Mouse (Mus musculus) MEL (cell line): ENCODE results near the gene Tex36. TPM values are rescaled to one million over a fixed set of nuclear protein-coding genes. Genes with fewer than 3 reads are reported as not detected.
A peak's percentile ranks its signal among the peaks of the same experiment; 100 is the strongest.

Experiments
- DNase-seq: peaks from one replicate; pipeline ENCODE4 v3.0.0; 2011; ENCODE audit warnings: low read depth, low spot score
- H3K27ac ChIP-seq: 2 replicates; pipeline ENCODE4 v1.5.1; 2012; ENCODE audit warnings: low read depth, mild to moderate bottlenecking, control low read depth, low read length, moderate library complexity; ENCODE audit not compliant: control insufficient read depth
- H3K27me3 ChIP-seq, 2 experiments: fragments of 150-350 bp in 1 of 2; sonication (generic) in 1 of 2; 2 replicates each; pipeline ENCODE4 v1.6.1; 2012; ENCODE audit warnings: low read length in 2 of 2, mild to moderate bottlenecking in 2 of 2, improper control_type of control experiment in 1 of 2, moderate library complexity in 1 of 2; ENCODE audit not compliant: insufficient read depth in 2 of 2, control insufficient read depth in 1 of 2
- H3K36me3 ChIP-seq, 2 experiments: 2 replicates each; pipeline ENCODE4 v1.6.1; 2012 to 2014; ENCODE audit warnings: low read length in 2 of 2, improper control_type of control experiment in 1 of 2, inconsistent platforms in 1 of 2, mild to moderate bottlenecking in 1 of 2; ENCODE audit not compliant: insufficient read depth in 2 of 2, control insufficient read depth in 1 of 2
- H3K4me1 ChIP-seq, 2 experiments: fragments of 150-350 bp in 1 of 2; sonication (generic) in 1 of 2; 2 replicates each; pipeline ENCODE4 v1.6.1; 2012; ENCODE audit warnings: low read length in 2 of 2, improper control_type of control experiment in 1 of 2, mild to moderate bottlenecking in 1 of 2; ENCODE audit not compliant: insufficient read depth in 2 of 2, control insufficient read depth in 1 of 2
- H3K4me3 ChIP-seq, 2 experiments: fragments of 150-350 bp in 1 of 2; sonication (generic) in 1 of 2; 2 replicates each; pipeline ENCODE4 v1.5.1; 2012; ENCODE audit warnings: low read depth in 2 of 2, low read length in 2 of 2, mild to moderate bottlenecking in 2 of 2, moderate library complexity in 2 of 2, control low read depth in 1 of 2, improper control_type of control experiment in 1 of 2; ENCODE audit not compliant: control insufficient read depth in 1 of 2, insufficient read depth in 1 of 2
- H3K79me2 ChIP-seq: 2 replicates; pipeline ENCODE4 v1.6.1; 2012; ENCODE audit warnings: mild to moderate bottlenecking, low read length, moderate library complexity; ENCODE audit not compliant: control insufficient read depth, poor library complexity, insufficient read depth
- H3K9ac ChIP-seq: 2 replicates; pipeline ENCODE4 v1.6.1; 2012; ENCODE audit warnings: low read depth, mild to moderate bottlenecking, control low read depth, low read length, moderate library complexity; ENCODE audit not compliant: control insufficient read depth, poor library complexity, severe bottlenecking
- H3K9me3 ChIP-seq: fragments of 150-350 bp; sonication (generic); replicated peaks from 2 replicates; pipeline ENCODE4 v1.6.1; 2012; ENCODE audit warnings: mild to moderate bottlenecking, low read length, improper control_type of control experiment, moderate library complexity; ENCODE audit not compliant: insufficient read depth
- BHLHE40 ChIP-seq: IDR thresholded peaks from 2 replicates; pipeline ENCODE4 v1.6.1; 2012; ENCODE audit warnings: low read depth, mild to moderate bottlenecking, inconsistent platforms, low read length, improper control_type of control experiment, borderline replicate concordance
- CHD1 ChIP-seq: IDR thresholded peaks from 2 replicates; pipeline ENCODE4 v1.6.1; 2012; ENCODE audit warnings: low read depth, mild to moderate bottlenecking, inconsistent platforms, low read length, improper control_type of control experiment
- CHD2 ChIP-seq: IDR thresholded peaks from 2 replicates; pipeline ENCODE4 v1.6.1; 2011; ENCODE audit warnings: low read length, improper control_type of control experiment
- CTCF ChIP-seq, 3 experiments: IDR thresholded peaks in 2 of 3; conservative IDR thresholded peaks in 1 of 3; 2 replicates each; pipeline ENCODE4 v1.5.1; 2011 to 2012; ENCODE audit warnings: low read length in 3 of 3, low read depth in 2 of 3, mild to moderate bottlenecking in 2 of 3, improper control_type of control experiment in 1 of 3, inconsistent platforms in 1 of 3, mixed read lengths in 1 of 3, moderate library complexity in 1 of 3; ENCODE audit not compliant: control insufficient read depth in 1 of 3, insufficient read depth in 1 of 3, poor library complexity in 1 of 3, severe bottlenecking in 1 of 3
- E2F4 ChIP-seq: IDR thresholded peaks from 2 replicates; pipeline ENCODE4 v1.6.1; 2011; ENCODE audit warnings: low read depth, low read length, improper control_type of control experiment, borderline replicate concordance
- ELF1 ChIP-seq: IDR thresholded peaks from 2 replicates; pipeline ENCODE4 v1.6.1; 2014; ENCODE audit warnings: low read depth, mild to moderate bottlenecking, inconsistent platforms, low read length, improper control_type of control experiment, moderate library complexity
- EP300 ChIP-seq, 2 experiments: IDR thresholded peaks; 2 replicates each; pipeline ENCODE4 v1.6.1; 2011; ENCODE audit warnings: improper control_type of control experiment in 2 of 2, low read length in 2 of 2, low read depth in 1 of 2, mild to moderate bottlenecking in 1 of 2
- ETS1 ChIP-seq: IDR thresholded peaks from 2 replicates; pipeline ENCODE4 v1.6.1; 2012; ENCODE audit warnings: low read depth, mild to moderate bottlenecking, inconsistent platforms, low read length, improper control_type of control experiment, moderate library complexity
- GABPA ChIP-seq: IDR thresholded peaks from 2 replicates; pipeline ENCODE4 v1.6.1; 2012; ENCODE audit warnings: low read depth, mild to moderate bottlenecking, inconsistent platforms, low read length, improper control_type of control experiment, moderate library complexity
- GATA1 ChIP-seq: IDR thresholded peaks from 2 replicates; pipeline ENCODE4 v1.6.1; 2011; ENCODE audit warnings: low read depth, low read length, improper control_type of control experiment
- HCFC1 ChIP-seq: IDR thresholded peaks from 2 replicates; pipeline ENCODE4 v1.6.1; 2012; ENCODE audit warnings: low read depth, mild to moderate bottlenecking, inconsistent platforms, low read length, improper control_type of control experiment, moderate library complexity
- JUND ChIP-seq: IDR thresholded peaks from 2 replicates; pipeline ENCODE4 v1.6.1; 2011; ENCODE audit warnings: low read depth, mild to moderate bottlenecking, improper control_type of control experiment, low read length
- MAFK ChIP-seq: IDR thresholded peaks from 2 replicates; pipeline ENCODE4 v1.6.1; 2011; ENCODE audit warnings: low read depth, mild to moderate bottlenecking, low read length, improper control_type of control experiment, borderline replicate concordance
- MAX ChIP-seq: IDR thresholded peaks from 2 replicates; pipeline ENCODE4 v1.6.1; 2011; ENCODE audit warnings: low read length, improper control_type of control experiment
- MAZ ChIP-seq: IDR thresholded peaks from 2 replicates; pipeline ENCODE4 v1.6.1; 2012; ENCODE audit warnings: low read depth, mild to moderate bottlenecking, inconsistent platforms, low read length, improper control_type of control experiment
- MEF2A ChIP-seq: IDR thresholded peaks from 2 replicates; pipeline ENCODE4 v1.6.1; 2014; ENCODE audit warnings: low read depth, mild to moderate bottlenecking, inconsistent platforms, low read length, improper control_type of control experiment; ENCODE audit not compliant: poor library complexity, insufficient replicate concordance, severe bottlenecking; ENCODE audit errors: extremely low read depth
- MXI1 ChIP-seq: IDR thresholded peaks from 2 replicates; pipeline ENCODE4 v1.6.1; 2011; ENCODE audit warnings: mild to moderate bottlenecking, low read depth, low read length, improper control_type of control experiment
- MYB ChIP-seq: IDR thresholded peaks from 2 replicates; pipeline ENCODE4 v1.6.1; 2011; ENCODE audit warnings: mild to moderate bottlenecking, low read depth, low read length, improper control_type of control experiment
- MYC ChIP-seq: IDR thresholded peaks from 2 replicates; pipeline ENCODE4 v1.6.1; 2011; ENCODE audit warnings: low read depth, mild to moderate bottlenecking, low read length, improper control_type of control experiment, moderate library complexity
- NELFE ChIP-seq: IDR thresholded peaks from 2 replicates; pipeline ENCODE4 v1.6.1; 2011; ENCODE audit warnings: low read depth, low read length, improper control_type of control experiment
- POLR2A ChIP-seq, 2 experiments: IDR thresholded peaks; 2 replicates each; pipeline ENCODE4 v1.6.1; 2011 to 2012; ENCODE audit warnings: low read length in 2 of 2, mild to moderate bottlenecking in 2 of 2, control low read depth in 1 of 2, improper control_type of control experiment in 1 of 2, low read depth in 1 of 2, moderate library complexity in 1 of 2; ENCODE audit not compliant: control insufficient read depth in 1 of 2, insufficient read depth in 1 of 2, poor library complexity in 1 of 2
- POLR2AphosphoS2 ChIP-seq: IDR thresholded peaks from 2 replicates; pipeline ENCODE4 v1.6.1; 2011; ENCODE audit warnings: low read length, improper control_type of control experiment
- RAD21 ChIP-seq: IDR thresholded peaks from 2 replicates; pipeline ENCODE4 v1.6.1; 2011; ENCODE audit warnings: mild to moderate bottlenecking, low read depth, low read length, improper control_type of control experiment
- RCOR1 ChIP-seq: IDR thresholded peaks from 2 replicates; pipeline ENCODE4 v1.6.1; 2012; ENCODE audit warnings: low read depth, mild to moderate bottlenecking, inconsistent platforms, low read length, improper control_type of control experiment
- SIN3A ChIP-seq: IDR thresholded peaks from 2 replicates; pipeline ENCODE4 v1.6.1; 2012; ENCODE audit warnings: low read length, improper control_type of control experiment, inconsistent platforms
- SMC3 ChIP-seq: IDR thresholded peaks from 2 replicates; pipeline ENCODE4 v1.6.1; 2011; ENCODE audit warnings: low read depth, low read length, improper control_type of control experiment
- TAL1 ChIP-seq: IDR thresholded peaks from 2 replicates; pipeline ENCODE4 v1.6.1; 2012; ENCODE audit warnings: mild to moderate bottlenecking, inconsistent platforms, low read length, moderate library complexity, mixed read lengths
- TBP ChIP-seq: IDR thresholded peaks from 2 replicates; pipeline ENCODE4 v1.8.0; 2011; ENCODE audit warnings: low read depth, low read length, improper control_type of control experiment
- TCF12 ChIP-seq: IDR thresholded peaks from 2 replicates; pipeline ENCODE4 v1.6.1; 2014; ENCODE audit warnings: low read depth, mild to moderate bottlenecking, inconsistent platforms, low read length, improper control_type of control experiment, moderate library complexity
- UBTF ChIP-seq: IDR thresholded peaks from 2 replicates; pipeline ENCODE4 v1.6.1; 2012; ENCODE audit warnings: low read depth, mild to moderate bottlenecking, inconsistent platforms, low read length, improper control_type of control experiment, moderate library complexity, borderline replicate concordance; ENCODE audit not compliant: insufficient read depth
- USF1 ChIP-seq: IDR thresholded peaks from 2 replicates; pipeline ENCODE4 v1.6.1; 2014; ENCODE audit warnings: low read depth, mild to moderate bottlenecking, inconsistent platforms, low read length, improper control_type of control experiment, moderate library complexity
- USF2 ChIP-seq, 2 experiments: IDR thresholded peaks; 2 replicates each; pipeline ENCODE4 v1.6.1; 2011 to 2012; ENCODE audit warnings: improper control_type of control experiment in 2 of 2, low read length in 2 of 2, borderline replicate concordance in 1 of 2, inconsistent platforms in 1 of 2, low read depth in 1 of 2, mild to moderate bottlenecking in 1 of 2; ENCODE audit not compliant: insufficient read depth in 1 of 2
- ZC3H11A ChIP-seq: IDR thresholded peaks from 2 replicates; pipeline ENCODE4 v1.6.1; 2012; ENCODE audit warnings: low read depth, mild to moderate bottlenecking, inconsistent platforms, low read length, improper control_type of control experiment
- ZKSCAN1 ChIP-seq: IDR thresholded peaks from 2 replicates; pipeline ENCODE4 v1.6.1; 2012; ENCODE audit warnings: low read depth, mild to moderate bottlenecking, inconsistent platforms, low read length, improper control_type of control experiment, moderate library complexity
- ZMIZ1 ChIP-seq: IDR thresholded peaks from 2 replicates; pipeline ENCODE4 v1.6.1; 2012; ENCODE audit warnings: low read depth, mild to moderate bottlenecking, inconsistent platforms, low read length, improper control_type of control experiment, moderate library complexity
- ZNF384 ChIP-seq: IDR thresholded peaks from 2 replicates; pipeline ENCODE4 v1.6.1; 2012; ENCODE audit warnings: low read depth, mild to moderate bottlenecking, inconsistent platforms, low read length, improper control_type of control experiment
- polyA plus RNA-seq, 2 experiments: library from polyadenylated mRNA; stranded (reverse) in 1 of 2; unstranded in 1 of 2; fragments of >175 nt in 1 of 2; fragments of >200 nt in 1 of 2; gene quantifications; 2 replicates each; pipeline versions ENCODE4 v1.2.1 to v1.2.4; 2012; ENCODE audit warnings: low replicate concordance in 2 of 2, low read depth in 1 of 2; ENCODE audit not compliant: insufficient read length in 2 of 2, insufficient read depth in 1 of 2, missing spikeins in 1 of 2
- total RNA-seq: library from RNA; depleted of rRNA; stranded (reverse); fragments of 300-350 nt; gene quantifications from 2 replicates; pipeline ENCODE4 v1.2.3, GENCODE M21; 2012

Gene Tex36
- total and polyA plus RNA-seq, 3 experiments = not detected

DNA sequence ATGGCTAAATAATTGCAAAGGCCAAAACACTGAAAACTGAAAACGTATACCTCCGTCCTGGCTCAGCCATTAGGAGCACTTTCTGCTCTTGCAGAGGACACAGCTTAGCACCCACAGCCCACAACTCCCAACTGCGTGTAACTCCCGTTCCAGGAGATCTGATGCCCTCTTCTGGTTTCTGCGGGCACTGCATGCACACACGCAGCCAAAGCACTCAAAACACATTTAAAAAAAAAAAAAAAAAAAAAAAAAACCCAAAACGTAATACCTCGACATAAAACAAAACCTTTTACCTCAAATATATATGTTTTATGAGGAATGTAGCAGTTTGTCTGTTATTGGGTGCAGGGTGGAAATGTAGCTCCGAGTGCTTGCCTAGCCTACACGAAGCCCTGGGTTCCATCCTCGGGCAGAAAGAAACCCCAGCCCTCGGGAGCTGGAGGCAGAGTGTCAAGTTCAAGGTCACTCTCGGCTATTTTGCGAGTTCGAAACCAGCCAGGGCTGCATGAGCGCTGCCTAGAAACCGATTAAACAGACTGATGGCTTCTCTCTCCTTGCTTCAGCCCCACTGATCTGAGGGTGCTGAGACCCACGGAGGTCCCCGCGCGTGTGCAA is 34.9 kb upstream of the Tex36 start:
- DNase-seq = peak; percentile 92
- peaks cover 16% of the 10 kb centered on the region for H3K79me2 ChIP-seq
- no peaks in the 10 kb centered on the region for H3K9me3 ChIP-seq
- TF ChIP-seq NELFE (no peak; the same call in 1 of the 2 replicates), GATA1 (no peak), ZMIZ1 (0 out of 2 replicates have a peak, but pooled peaks have one; percentile 6), MAFK (no peak), USF1 (no peak), CTCF (IDR thresholded peaks at IDR 0.05 in 2 of 3, conservative IDR thresholded peaks at IDR 0.05 in 1 of 3; ENCODE audit: control insufficient read depth in 1 of 3, insufficient read depth in 1 of 3, low read depth in 2 of 3, low read length in 3 of 3, poor library complexity in 1 of 3, severe bottlenecking in 1 of 3) (peak; percentile 73 to 82 (median 79)), MYC (no peak), ZKSCAN1 (no peak), RCOR1 (no peak), BHLHE40 (no peak), POLR2AphosphoS2 (no peak), ETS1 (no peak), HCFC1 (peak; percentile 50; the same call in 1 of the 2 replicates), SIN3A (no peak), TBP (no peak), TAL1 (no peak), E2F4 (no peak), TCF12 (no peak), UBTF (no peak), MEF2A (no peak), ELF1 (no peak), MAX (peak; percentile 57; the same call in 1 of the 2 replicates), ZNF384 (peak; percentile 97), USF2 (IDR thresholded peaks at IDR 0.05; ENCODE audit: borderline replicate concordance in 1 of 2, insufficient read depth in 1 of 2, low read depth in 1 of 2, low read length in 2 of 2) (no peak), SMC3 (peak; percentile 57), CHD2 (no peak), CHD1 (0 out of 2 replicates have a peak, but pooled peaks have one; percentile 68), MAZ (no peak), MXI1 (no peak; the same call in 1 of the 2 replicates), POLR2A (IDR thresholded peaks at IDR 0.05; ENCODE audit: control insufficient read depth in 1 of 2, insufficient read depth in 1 of 2, low read depth in 1 of 2, low read length in 2 of 2, poor library complexity in 1 of 2) (0 out of 4 replicates have a peak, but pooled peaks of 1 of the 2 experiments have one; percentile 6), GABPA (no peak), EP300 (IDR thresholded peaks at IDR 0.05; ENCODE audit: low read depth in 1 of 2, low read length in 2 of 2) (peak in 1 of 2 experiments; percentile 3; a peak in 1 of 4 replicates), MYB (no peak), ZC3H11A (peak; percentile 64), RAD21 (peak; percentile 80), JUND (no peak)

More for the DNA sequence above, 34.9 kb upstream of the Tex36 start:
- Histone ChIP-seq H3K36me3 (peaks cover 6 to 10% of the 10 kb centered on the region in 2 experiments), H3K4me1 (peaks cover 0 to 9% of the 10 kb centered on the region in 2 experiments; a peak in 1 of 4 replicates), H3K27me3 (no peaks in the 10 kb centered on the region), H3K27ac (peak overlapping the region; percentile 55), H3K9ac (peak overlapping the region; percentile 80), H3K4me3 (peak overlapping the region; percentile 57 to 71)
